Mouse (Mus musculus) stomach, embryonic 14.5 days (tissue): ENCODE measurements around the gene Mrps7. TPM values are rescaled to one million over a fixed set of nuclear protein-coding genes. Genes with fewer than 3 reads are reported as not detected.

Experiments
- ATAC-seq: fragments of 200-750 bp; cut with Nextera tagmentation; 2 replicates; pipeline ENCODE4 v1.8.0; 2017; ENCODE audit warnings: low read depth, moderate TSS enrichment; ENCODE audit not compliant: insufficient number of reproducible peaks, insufficient read depth, low FRiP score
- H3K27ac ChIP-seq: fragments of 300-500 bp; sonication (generic); 2 replicates; pipeline ENCODE4 v1.5.1; 2014; ENCODE audit warnings: mild to moderate bottlenecking, low read length, moderate library complexity, mixed read lengths
- H3K27me3 ChIP-seq: fragments of 300-500 bp; sonication (generic); 2 replicates; pipeline ENCODE4 v1.6.1; 2014; ENCODE audit warnings: low read length, control low read depth, mixed read lengths; ENCODE audit not compliant: control insufficient read depth, insufficient read depth
- H3K36me3 ChIP-seq: fragments of 300-500 bp; sonication (generic); 2 replicates; pipeline ENCODE4 v1.6.1; 2014; ENCODE audit warnings: mild to moderate bottlenecking, control low read depth, low read length, moderate library complexity, mixed read lengths; ENCODE audit not compliant: control insufficient read depth, insufficient read depth
- H3K4me1 ChIP-seq: fragments of 300-500 bp; sonication (generic); 2 replicates; pipeline ENCODE4 v1.6.1; 2014; ENCODE audit warnings: low read length, control low read depth, mixed read lengths; ENCODE audit not compliant: control insufficient read depth, insufficient read depth
- H3K4me2 ChIP-seq: fragments of 300-500 bp; sonication (generic); replicated peaks from 2 replicates; pipeline ENCODE4 v1.6.1; 2014; ENCODE audit warnings: low read depth, low read length, control low read depth
- H3K4me3 ChIP-seq: fragments of 300-500 bp; sonication (generic); 2 replicates; pipeline ENCODE4 v1.5.1; 2014; ENCODE audit warnings: low read depth, low read length, control low read depth
- H3K9ac ChIP-seq: fragments of 300-500 bp; sonication (generic); replicated peaks from 2 replicates; pipeline ENCODE4 v1.6.1; 2014; ENCODE audit warnings: low read depth, mild to moderate bottlenecking, control low read depth, low read length, moderate library complexity, mixed read lengths
- H3K9me3 ChIP-seq: fragments of 300-500 bp; sonication (generic); 2 replicates; pipeline ENCODE4 v1.6.1; 2016; ENCODE audit warnings: low read depth, low read length, control low read depth; ENCODE audit not compliant: control insufficient read depth
- WGBS: fragments of 180-500 bp; shearing (Covaris S2); extraction: QIAGEN DNeasy Blood & Tissue Kit; methylation state at CpG from one replicate; pipeline ENCODE4 v1.1.7; 2014; 5-methylcytosine and 5-hydroxymethylcytosine counted together
- polyA plus RNA-seq: library from polyadenylated mRNA; unstranded; fragments of >200 nt; fragmentation: Nextera tagmentation; extraction: Ambion mirVana; gene quantifications from 2 replicates; pipeline ENCODE4 v1.2.1, GENCODE M21; 2014

Gene Mrps7
- polyA plus RNA-seq, 1 experiment from 2014 or later = 88.8 TPM

DNA sequence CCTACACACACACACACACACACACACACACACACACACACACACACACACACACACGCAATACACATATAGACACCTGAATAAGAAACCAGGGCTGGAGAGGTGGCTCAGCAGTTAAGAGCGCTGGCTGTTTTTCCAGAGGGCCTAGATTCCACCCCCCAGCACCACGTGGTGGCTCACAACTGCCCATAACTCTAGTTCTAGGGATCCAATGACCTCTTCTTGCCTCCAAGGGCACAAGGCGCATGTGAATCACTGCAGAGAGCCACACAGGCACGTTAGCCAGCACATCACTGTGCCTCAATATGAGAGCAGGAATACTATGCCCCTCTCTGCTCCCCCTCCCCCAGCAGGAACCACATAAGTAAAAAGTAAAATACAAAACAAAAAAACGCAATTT is 13.2 kb downstream of the Mrps7 start:
- Histone ChIP-seq H3K4me3 (no peak overlapping the region), H3K4me2 (no peak overlapping the region), H3K9ac (no peak overlapping the region), H3K27ac (no peak overlapping the region), H3K27me3 (no peaks in the 10 kb centered on the region), H3K9me3 (no peaks in the 10 kb centered on the region), H3K36me3 (peaks cover 11% of the 10 kb centered on the region), H3K4me1 (peaks cover 7% of the 10 kb centered on the region; the same call in 1 of the 2 replicates)
- ATAC-seq = no peak
- WGBS = 82% methylated on average over 6 of the region's 6 CpGs

DNA sequence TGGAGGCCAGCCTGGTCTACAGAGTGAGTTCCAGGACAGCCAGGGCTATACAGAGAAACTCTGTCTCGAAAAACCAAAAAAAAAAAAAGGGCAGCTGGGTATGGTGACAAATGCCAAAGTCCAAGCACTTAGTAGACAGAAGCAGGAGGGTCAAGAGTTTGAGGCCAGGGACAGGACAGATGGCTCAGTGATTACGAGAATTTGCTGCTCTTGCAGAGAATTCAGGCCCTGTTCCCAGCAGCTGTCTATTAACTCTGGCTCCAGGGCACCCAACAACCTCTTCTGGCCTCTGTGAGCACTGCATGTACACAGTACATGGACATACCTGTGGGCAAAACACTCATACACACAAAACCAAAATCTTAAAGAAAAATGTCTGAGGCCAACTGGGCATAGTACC is 14.3 kb downstream of the Mrps7 start:
- 89% methylated on average over 2 of the region's 2 CpGs for WGBS
- Histone ChIP-seq H3K9ac (no peak overlapping the region), H3K9me3 (no peaks in the 10 kb centered on the region), H3K4me3 (no peak overlapping the region), H3K4me1 (peaks cover 6% of the 10 kb centered on the region; the same call in 1 of the 2 replicates), H3K27ac (no peak overlapping the region), H3K4me2 (no peak overlapping the region), H3K36me3 (peaks cover 22% of the 10 kb centered on the region), H3K27me3 (no peaks in the 10 kb centered on the region)
- no peak for ATAC-seq

DNA sequence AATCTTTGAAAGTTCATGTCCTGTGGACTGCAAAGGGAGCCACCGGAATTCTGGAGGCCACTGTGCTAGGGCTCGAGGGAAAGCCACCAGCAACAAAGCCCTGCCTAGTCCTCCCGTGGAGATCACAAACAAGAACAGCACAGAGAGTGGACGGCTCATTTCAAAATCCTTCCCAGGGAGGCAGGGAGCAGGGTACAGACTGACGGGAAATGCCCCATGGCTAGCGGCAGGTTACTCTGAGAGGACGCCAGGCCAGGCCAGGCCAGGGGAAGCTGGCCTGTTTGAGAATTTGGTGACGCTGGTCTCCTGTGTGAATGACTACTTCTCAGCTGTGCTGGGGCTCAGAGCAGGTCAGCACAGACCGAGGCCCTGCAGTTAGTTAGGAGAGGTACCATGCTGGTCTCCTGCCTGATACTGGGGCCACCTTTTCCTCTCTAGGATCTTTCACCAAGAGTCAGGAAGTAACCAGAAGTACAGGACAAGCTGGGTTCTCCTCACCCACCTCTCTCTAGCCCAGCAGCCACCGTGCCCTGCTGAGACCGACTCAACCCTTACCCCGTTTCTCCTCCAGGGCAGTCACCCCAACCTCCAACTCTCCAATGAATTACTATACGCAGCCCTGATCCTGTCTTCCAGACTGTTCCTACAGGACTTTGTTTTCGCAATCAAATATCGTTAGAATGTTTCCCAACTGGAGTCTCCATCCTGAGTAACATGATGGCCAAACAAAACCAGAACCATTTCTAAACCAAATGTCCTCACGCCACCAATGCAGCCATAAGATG is 15.2 kb downstream of the Mrps7 start:
- Histone ChIP-seq H3K4me2 (no peak overlapping the region), H3K4me3 (no peak overlapping the region), H3K4me1 (no peaks in the 10 kb centered on the region), H3K27ac (no peak overlapping the region), H3K27me3 (no peaks in the 10 kb centered on the region), H3K36me3 (peaks cover 22% of the 10 kb centered on the region), H3K9me3 (no peaks in the 10 kb centered on the region), H3K9ac (no peak overlapping the region)
- no peak for ATAC-seq
- WGBS = 91% methylated on average over 16 of the region's 16 CpGs

DNA sequence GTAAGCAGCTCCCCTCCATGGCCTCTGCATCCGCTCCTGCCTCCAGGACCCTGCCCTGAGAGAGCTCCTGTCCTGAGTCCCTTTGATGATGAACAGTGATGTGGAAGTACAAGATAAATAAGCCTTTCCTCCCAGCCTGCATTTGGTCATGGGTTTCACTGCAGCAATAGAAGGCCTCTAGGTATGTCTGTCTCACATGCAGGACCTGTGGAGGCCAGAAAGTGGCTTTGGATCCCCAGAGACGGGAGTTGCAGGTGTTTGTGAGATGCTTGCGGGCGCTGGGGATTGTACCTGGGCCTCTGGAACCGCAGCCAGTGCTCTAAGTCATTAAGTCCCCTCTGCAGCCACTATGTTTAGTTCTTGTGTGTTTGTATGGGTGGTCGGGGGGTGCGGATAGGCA is 16.2 kb downstream of the Mrps7 start:
- no peaks in the 10 kb centered on the region for H3K27me3 ChIP-seq
- ATAC-seq = no peak
- WGBS = 94% methylated on average over 7 of the region's 7 CpGs

DNA sequence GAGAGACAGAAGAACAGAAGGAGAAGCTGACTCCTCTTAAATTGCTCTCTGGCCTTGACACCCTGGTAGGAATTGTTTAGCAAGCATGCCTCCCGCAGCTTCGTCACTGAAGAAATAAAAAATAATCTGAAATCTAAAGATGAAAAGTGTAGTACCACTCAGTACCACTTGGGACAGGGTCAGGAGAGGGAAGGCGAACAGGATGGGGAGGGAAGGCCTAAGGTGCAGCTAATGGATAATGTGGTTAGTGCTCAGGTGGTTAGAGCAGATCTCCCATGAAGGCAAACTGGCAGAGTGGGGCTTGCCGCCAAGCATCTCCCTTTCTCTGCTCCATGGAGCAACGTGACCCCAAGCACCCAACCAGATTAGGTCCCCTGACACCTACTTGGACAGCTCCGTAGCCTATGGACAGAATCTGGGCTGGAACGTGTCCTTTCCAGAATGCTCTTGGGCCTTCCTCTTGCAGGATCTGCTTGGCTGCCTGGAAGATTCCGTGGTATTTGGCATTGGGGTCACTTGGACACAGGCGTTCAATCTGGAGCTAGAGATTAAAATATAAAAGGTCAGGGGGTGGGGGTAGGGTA is 19.9 kb downstream of the Mrps7 start:
- H3K9me3 ChIP-seq = no peaks in the 10 kb centered on the region
- H3K9ac ChIP-seq = no peak overlapping the region
- H3K4me2 ChIP-seq = no peak overlapping the region
- H3K27me3 ChIP-seq = no peaks in the 10 kb centered on the region
- WGBS = 76% methylated on average over 9 of the region's 9 CpGs
- H3K4me1 ChIP-seq = peaks cover 5% of the 10 kb centered on the region; the same call in 1 of the 2 replicates
- H3K4me3 ChIP-seq = no peak overlapping the region
- H3K27ac ChIP-seq = no peak overlapping the region
- H3K36me3 ChIP-seq = peaks cover 22% of the 10 kb centered on the region
- no peak for ATAC-seq

More for the DNA sequence above, 16.2 kb downstream of the Mrps7 start:
- no peak overlapping the region for H3K4me3 ChIP-seq
- H3K4me2 ChIP-seq = no peak overlapping the region
- H3K9ac ChIP-seq = no peak overlapping the region
- H3K27ac ChIP-seq = no peak overlapping the region
- no peaks in the 10 kb centered on the region for H3K9me3 ChIP-seq
- peaks cover 22% of the 10 kb centered on the region for H3K36me3 ChIP-seq
- H3K4me1 ChIP-seq = no peaks in the 10 kb centered on the region

DNA sequence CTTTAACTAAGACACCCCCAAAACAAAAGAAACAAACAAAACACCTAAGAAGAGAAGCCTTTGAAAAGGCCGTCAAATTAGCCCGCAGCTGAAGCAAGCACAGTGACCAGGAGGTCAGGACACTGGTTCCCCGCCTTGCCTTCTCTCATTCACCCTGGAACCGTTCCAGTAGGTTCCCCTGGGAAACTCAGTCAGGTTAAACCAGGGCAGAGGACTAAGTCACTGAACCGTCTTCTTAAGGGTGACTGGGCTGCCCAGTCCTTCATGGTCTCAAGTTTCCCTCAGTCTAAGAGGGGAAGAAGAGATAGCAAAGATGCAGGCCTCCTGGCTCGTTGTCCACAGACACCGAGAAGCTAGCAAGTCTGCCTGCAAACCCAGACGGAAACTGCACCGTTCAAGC is 22.2 kb downstream of the Mrps7 start:
- WGBS = 80% methylated on average over 9 of the region's 9 CpGs
- Histone ChIP-seq H3K4me3 (no peak overlapping the region), H3K4me2 (no peak overlapping the region), H3K27ac (no peak overlapping the region), H3K9ac (no peak overlapping the region), H3K36me3 (peaks cover 16% of the 10 kb centered on the region), H3K27me3 (no peaks in the 10 kb centered on the region), H3K4me1 (peaks cover 5% of the 10 kb centered on the region; the same call in 1 of the 2 replicates), H3K9me3 (no peaks in the 10 kb centered on the region)
- ATAC-seq = no peak

DNA sequence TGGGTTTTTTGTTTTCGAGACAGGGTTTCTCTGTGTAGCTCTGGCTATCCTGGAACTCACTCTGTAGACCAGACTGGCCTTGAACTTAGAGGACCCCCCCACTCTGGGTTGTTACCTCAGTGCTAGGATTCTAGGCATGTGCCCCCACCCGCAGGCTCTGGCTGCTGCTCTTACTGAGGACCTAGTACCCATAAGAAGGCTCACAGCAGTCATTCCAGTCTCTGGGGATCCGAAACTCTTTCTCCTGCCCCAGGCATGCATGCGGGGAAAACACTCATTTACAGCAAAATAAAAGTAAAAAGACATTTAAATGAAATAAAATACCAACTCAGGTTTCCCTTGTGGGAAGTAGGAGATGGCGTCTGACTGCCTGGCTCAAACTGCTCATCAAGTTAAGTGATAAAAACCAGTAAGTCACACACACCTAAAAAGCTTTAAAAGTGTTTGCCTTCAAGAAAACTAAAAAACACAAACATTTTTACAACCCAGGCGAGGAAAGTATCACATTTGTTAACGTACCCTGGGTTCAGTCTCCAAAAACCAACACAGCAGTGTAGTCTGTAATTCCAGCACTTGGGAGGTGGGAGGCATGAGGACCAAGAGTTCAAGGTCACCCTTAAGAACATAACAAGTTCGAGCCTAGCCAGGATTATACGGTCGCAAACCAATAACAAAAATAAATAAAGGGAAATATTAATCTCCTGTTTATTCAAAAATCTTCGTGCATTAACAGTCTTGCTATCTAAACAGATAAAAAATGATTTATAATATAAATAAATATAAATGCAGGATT is 23.3 kb downstream of the Mrps7 start:
- H3K9me3 ChIP-seq = no peaks in the 10 kb centered on the region
- WGBS = 44% methylated on average over 11 of the region's 11 CpGs
- peaks cover 10% of the 10 kb centered on the region for H3K36me3 ChIP-seq
- H3K27ac ChIP-seq = no peak overlapping the region
- no peaks in the 10 kb centered on the region for H3K27me3 ChIP-seq
- ATAC-seq = no peak
- peaks cover 5% of the 10 kb centered on the region; the same call in 1 of the 2 replicates for H3K4me1 ChIP-seq
- peak overlapping the region; percentile 22 for H3K9ac ChIP-seq
- H3K4me3 ChIP-seq = peak overlapping the region; percentile 45
- peak overlapping the region; percentile 78 for H3K4me2 ChIP-seq

DNA sequence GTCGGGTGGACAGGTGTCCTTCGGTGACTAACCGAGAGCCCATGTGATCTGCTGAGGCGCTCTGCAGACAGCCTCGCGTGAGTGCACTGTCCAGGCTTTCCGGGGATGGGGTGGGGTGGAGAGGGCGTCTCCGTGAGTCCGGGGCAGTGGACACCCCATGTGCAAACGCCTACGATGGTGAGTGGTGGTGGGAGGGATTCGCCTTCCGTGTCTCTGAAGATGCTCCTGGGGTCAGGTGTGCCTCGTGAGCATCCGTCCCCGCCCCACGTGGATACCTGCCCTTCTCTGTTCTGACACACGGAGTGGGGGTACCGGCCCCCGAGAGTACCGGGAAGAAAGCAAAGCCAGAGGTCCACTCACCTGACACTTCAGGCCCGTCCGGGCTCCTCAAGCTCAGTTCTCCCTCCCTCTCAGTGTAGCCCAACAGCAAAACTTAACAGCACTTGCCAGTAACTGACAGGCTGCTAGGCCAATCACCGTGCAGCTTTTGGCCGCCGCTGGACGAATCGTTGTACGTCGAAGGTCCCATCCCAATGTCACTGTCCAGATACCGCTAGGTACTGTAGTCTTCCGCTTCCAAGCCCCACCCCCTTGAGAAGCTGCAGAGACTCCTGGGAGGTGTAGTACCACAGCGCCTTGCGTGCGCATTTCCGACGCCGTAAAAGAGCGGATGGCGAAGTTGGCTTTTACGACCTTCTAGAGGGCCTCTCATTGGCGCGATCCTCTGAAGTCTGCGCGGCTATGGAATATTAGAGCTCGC is 24.2 kb downstream of the Mrps7 start, which contains the start of gene Slc25a19:
Slc25a19 (minus strand) TSS at position 591 of the 760 bp plus-strand sequence.
- Histone ChIP-seq H3K27ac (no peak within 1 kb of the TSS), H3K4me2 (peak within 1 kb of the TSS; percentile 78), H3K4me1 (peaks cover 5% of the 10 kb centered on the region; the same call in 1 of the 2 replicates), H3K4me3 (peak within 1 kb of the TSS; percentile 45), H3K36me3 (peaks cover 2% of the 10 kb centered on the region), H3K27me3 (no peaks in the 10 kb centered on the region), H3K9me3 (no peaks in the 10 kb centered on the region), H3K9ac (peak within 1 kb of the TSS; percentile 22)
- WGBS = under 1% methylated on average over 47 of the region's 47 CpGs
- ATAC-seq = peak; percentile 99
